Mouse (Mus musculus): ENCODE data around the gene Cd300c. TPM values are rescaled to one million over a fixed set of nuclear protein-coding genes. Genes with fewer than 3 reads are reported as not detected.
"Not testable (repeated sequence)": the region's sequence is repeated elsewhere in the genome, so short reads cannot be mapped to it uniquely, and the experiment has no call there.

The Cd300c gene
- polyA plus RNA-seq (2015; fragmentation: Nextera tagmentation; extraction: Ambion mirVana), result not detected in 2 replicates

GRCm38 (mm10) chr11:114968752-114969207 is at the start of gene Cd300c:
Cd300c (minus strand) TSS chr11:114969157.
- H3K27ac ChIP-seq (ENCODE audit: low read length), result no peak within 1 kb of the TSS
- no peaks in the 10 kb centered on the region for H3K36me3 ChIP-seq (ENCODE audit: control insufficient read depth, insufficient read depth, low read length)
- 78% methylated on average over 9 of the region's 9 CpGs for WGBS
- H3K27me3 ChIP-seq (ENCODE audit: control insufficient read depth, insufficient read depth, low read depth, low read length), result no peaks in the 10 kb centered on the region
- no peaks in the 10 kb centered on the region for H3K4me1 ChIP-seq (replicated peaks; ENCODE audit: control insufficient read depth, insufficient read depth, low read length)
- H3K9ac ChIP-seq (ENCODE audit: low read length), result no peak within 1 kb of the TSS
- H3K9me3 ChIP-seq (ENCODE audit: control insufficient read depth, low read length), result peaks cover 4% of the 10 kb centered on the region
- no peak within 1 kb of the TSS for H3K4me3 ChIP-seq (ENCODE audit: low read length)
- ATAC-seq (ENCODE audit: low read depth), result no peak
- H3K4me2 ChIP-seq (ENCODE audit: low read depth, low read length), result no peak within 1 kb of the TSS

GRCm38 (mm10) chr11:115016093-115016492 is 47.1 kb upstream of the Cd300c start, which contains the start of gene Cd300ld2:
Cd300ld2 (minus strand) TSS chr11:115016193.
- WGBS, result no CpG with 5 or more reads among the region's 7 CpGs
- H3K36me3 ChIP-seq (ENCODE audit: control insufficient read depth, insufficient read depth, low read length); ATAC-seq (ENCODE audit: low read depth): not testable (repeated sequence)

GRCm38 (mm10) chr11:115004070-115004469 is 35.1 kb upstream of the Cd300c start:
- WGBS, result 75% methylated on average over 5 of the region's 5 CpGs
- ATAC-seq (ENCODE audit: low read depth), result no peak

More at GRCm38 (mm10) chr11:115016093-115016492, 47.1 kb upstream of the Cd300c start, which contains the start of gene Cd300ld2:
- H3K9me3 ChIP-seq (ENCODE audit: control insufficient read depth, low read length); H3K9ac ChIP-seq (ENCODE audit: low read length); H3K27ac ChIP-seq (ENCODE audit: low read length); H3K4me3 ChIP-seq (ENCODE audit: low read length); H3K27me3 ChIP-seq (ENCODE audit: control insufficient read depth, insufficient read depth, low read depth, low read length); H3K4me1 ChIP-seq (replicated peaks; ENCODE audit: control insufficient read depth, insufficient read depth, low read length); H3K4me2 ChIP-seq (ENCODE audit: low read depth, low read length): not testable (repeated sequence)

GRCm38 (mm10) chr11:115001474-115002040 is 32.6 kb upstream of the Cd300c start, which contains the start of gene Cd300c2:
Cd300c2 (minus strand) TSS chr11:115001880.
- Histone ChIP-seq H3K9me3 (ENCODE audit: control insufficient read depth, low read length) (no peaks in the 10 kb centered on the region), H3K27me3 (ENCODE audit: control insufficient read depth, insufficient read depth, low read depth, low read length) (no peaks in the 10 kb centered on the region), H3K27ac (ENCODE audit: low read length) (no peak within 1 kb of the TSS), H3K4me2 (ENCODE audit: low read depth, low read length) (no peak within 1 kb of the TSS), H3K4me3 (ENCODE audit: low read length) (no peak within 1 kb of the TSS), H3K4me1 (replicated peaks; ENCODE audit: control insufficient read depth, insufficient read depth, low read length) (no peaks in the 10 kb centered on the region), H3K9ac (ENCODE audit: low read length) (no peak within 1 kb of the TSS), H3K36me3 (ENCODE audit: control insufficient read depth, insufficient read depth, low read length) (no peaks in the 10 kb centered on the region)
- WGBS, result 68% methylated on average over 7 of the region's 7 CpGs
- no peak for ATAC-seq (ENCODE audit: low read depth)

More at GRCm38 (mm10) chr11:115004070-115004469, 35.1 kb upstream of the Cd300c start:
- no peak overlapping the region for H3K4me2 ChIP-seq (ENCODE audit: low read depth, low read length)
- no peak overlapping the region for H3K4me3 ChIP-seq (ENCODE audit: low read length)
- H3K4me1 ChIP-seq (replicated peaks; ENCODE audit: control insufficient read depth, insufficient read depth, low read length), result no peaks in the 10 kb centered on the region
- H3K27me3 ChIP-seq (ENCODE audit: control insufficient read depth, insufficient read depth, low read depth, low read length), result no peaks in the 10 kb centered on the region
- no peaks in the 10 kb centered on the region for H3K36me3 ChIP-seq (ENCODE audit: control insufficient read depth, insufficient read depth, low read length)
- no peak overlapping the region for H3K9ac ChIP-seq (ENCODE audit: low read length)
- H3K27ac ChIP-seq (ENCODE audit: low read length), result no peak overlapping the region
- no peaks in the 10 kb centered on the region for H3K9me3 ChIP-seq (ENCODE audit: control insufficient read depth, low read length)

GRCm38 (mm10) chr11:114989793-114990192 is 20.8 kb upstream of the Cd300c start, which contains the start of gene Cd300ld:
Cd300ld (minus strand) TSS chr11:114989922.
- H3K4me2 ChIP-seq (ENCODE audit: low read depth, low read length), result no peak within 1 kb of the TSS
- no peaks in the 10 kb centered on the region for H3K4me1 ChIP-seq (replicated peaks; ENCODE audit: control insufficient read depth, insufficient read depth, low read length)
- 57% methylated on average over 4 of the region's 4 CpGs for WGBS
- no peaks in the 10 kb centered on the region for H3K36me3 ChIP-seq (ENCODE audit: control insufficient read depth, insufficient read depth, low read length)
- no peaks in the 10 kb centered on the region for H3K27me3 ChIP-seq (ENCODE audit: control insufficient read depth, insufficient read depth, low read depth, low read length)
- no peak for ATAC-seq (ENCODE audit: low read depth)
- H3K9ac ChIP-seq (ENCODE audit: low read length), result no peak within 1 kb of the TSS
- no peak within 1 kb of the TSS for H3K27ac ChIP-seq (ENCODE audit: low read length)
- no peak within 1 kb of the TSS for H3K4me3 ChIP-seq (ENCODE audit: low read length)
- H3K9me3 ChIP-seq (ENCODE audit: control insufficient read depth, low read length), result no peaks in the 10 kb centered on the region

GRCm38 (mm10) chr11:114981866-114982265 is 12.9 kb upstream of the Cd300c start:
- Histone ChIP-seq H3K9ac (ENCODE audit: low read length) (no peak overlapping the region), H3K4me3 (ENCODE audit: low read length) (no peak overlapping the region), H3K4me2 (ENCODE audit: low read depth, low read length) (no peak overlapping the region), H3K27me3 (ENCODE audit: control insufficient read depth, insufficient read depth, low read depth, low read length) (no peaks in the 10 kb centered on the region), H3K27ac (ENCODE audit: low read length) (no peak overlapping the region), H3K36me3 (ENCODE audit: control insufficient read depth, insufficient read depth, low read length) (no peaks in the 10 kb centered on the region), H3K4me1 (replicated peaks; ENCODE audit: control insufficient read depth, insufficient read depth, low read length) (no peaks in the 10 kb centered on the region), H3K9me3 (ENCODE audit: control insufficient read depth, low read length) (peaks cover 3% of the 10 kb centered on the region; the same call in 1 of the 2 replicates)
- no peak for ATAC-seq (ENCODE audit: low read depth)
- 57% methylated on average over 4 of the region's 4 CpGs for whole genome bisulfite sequencing

- no peaks in the 10 kb centered on the region for H3K4me1 ChIP-seq (replicated peaks; ENCODE audit: control insufficient read depth, insufficient read depth, low read length)
- WGBS, result 77% methylated on average over 10 of the region's 10 CpGs
- no peak overlapping the region for H3K4me3 ChIP-seq (ENCODE audit: low read length)
- H3K27ac ChIP-seq (ENCODE audit: low read length), result no peak overlapping the region
- no peaks in the 10 kb centered on the region for H3K27me3 ChIP-seq (ENCODE audit: control insufficient read depth, insufficient read depth, low read depth, low read length)
- no peak for ATAC-seq (ENCODE audit: low read depth)
- no peak overlapping the region for H3K4me2 ChIP-seq (ENCODE audit: low read depth, low read length)
- no peak overlapping the region for H3K9ac ChIP-seq (ENCODE audit: low read length)
- H3K9me3 ChIP-seq (ENCODE audit: control insufficient read depth, low read length), result peaks cover 9% of the 10 kb centered on the region
- H3K36me3 ChIP-seq (ENCODE audit: control insufficient read depth, insufficient read depth, low read length), result no peaks in the 10 kb centered on the region
These were observed 3.8 kb upstream of the Cd300c start for GRCm38 (mm10) chr11:114972726-114973125.

GRCm38 (mm10) chr11:114965182-114965828 is 3.7 kb downstream of the Cd300c start:
- Histone ChIP-seq H3K9ac (ENCODE audit: low read length) (no peak overlapping the region), H3K27ac (ENCODE audit: low read length) (no peak overlapping the region), H3K36me3 (ENCODE audit: control insufficient read depth, insufficient read depth, low read length) (no peaks in the 10 kb centered on the region), H3K27me3 (ENCODE audit: control insufficient read depth, insufficient read depth, low read depth, low read length) (no peaks in the 10 kb centered on the region), H3K4me2 (ENCODE audit: low read depth, low read length) (no peak overlapping the region), H3K9me3 (ENCODE audit: control insufficient read depth, low read length) (no peaks in the 10 kb centered on the region), H3K4me1 (replicated peaks; ENCODE audit: control insufficient read depth, insufficient read depth, low read length) (no peaks in the 10 kb centered on the region), H3K4me3 (ENCODE audit: low read length) (no peak overlapping the region)
- ATAC-seq (ENCODE audit: low read depth), result no peak
- 31% methylated on average over 3 of the region's 3 CpGs for WGBS

GRCm38 (mm10) chr11:114960369-114960768 is 8.6 kb downstream of the Cd300c start:
- Histone ChIP-seq H3K27ac (ENCODE audit: low read length) (no peak overlapping the region), H3K9ac (ENCODE audit: low read length) (no peak overlapping the region), H3K4me1 (replicated peaks; ENCODE audit: control insufficient read depth, insufficient read depth, low read length) (no peaks in the 10 kb centered on the region), H3K36me3 (ENCODE audit: control insufficient read depth, insufficient read depth, low read length) (no peaks in the 10 kb centered on the region), H3K27me3 (ENCODE audit: control insufficient read depth, insufficient read depth, low read depth, low read length) (no peaks in the 10 kb centered on the region), H3K9me3 (ENCODE audit: control insufficient read depth, low read length) (no peaks in the 10 kb centered on the region), H3K4me2 (ENCODE audit: low read depth, low read length) (no peak overlapping the region), H3K4me3 (ENCODE audit: low read length) (no peak overlapping the region)
- ATAC-seq (ENCODE audit: low read depth), result no peak
- WGBS, result 48% methylated on average over 1 of the region's 1 CpGs
